Mouse (Mus musculus): ENCODE measurements around the gene Sash1.
A peak's percentile ranks its signal among the peaks of the same experiment; 100 is the strongest.

Gene Sash1

DNA sequence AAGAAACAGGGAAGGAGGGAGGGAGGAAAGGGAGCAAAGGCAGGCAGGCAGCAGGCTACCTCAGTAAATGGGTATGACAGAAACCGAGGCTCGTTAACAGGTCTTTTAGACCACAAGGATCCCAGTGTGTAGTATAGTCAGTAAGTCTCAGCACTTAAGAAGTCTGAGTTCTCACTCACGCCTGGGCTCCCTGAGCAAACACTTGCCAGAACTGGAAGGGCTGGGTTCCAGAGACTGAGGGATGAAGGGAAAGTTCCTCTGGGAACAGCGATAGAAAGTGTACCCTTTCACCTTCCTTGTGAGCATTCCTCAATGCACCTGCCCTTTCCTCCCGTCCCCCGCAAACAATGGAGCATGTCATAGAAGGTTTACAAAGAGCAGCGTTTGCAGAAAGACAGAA lies 16.5 kb upstream of the Sash1 start:
- no peak for DNase-seq (ENCODE audit: low read depth, low spot score)

DNA sequence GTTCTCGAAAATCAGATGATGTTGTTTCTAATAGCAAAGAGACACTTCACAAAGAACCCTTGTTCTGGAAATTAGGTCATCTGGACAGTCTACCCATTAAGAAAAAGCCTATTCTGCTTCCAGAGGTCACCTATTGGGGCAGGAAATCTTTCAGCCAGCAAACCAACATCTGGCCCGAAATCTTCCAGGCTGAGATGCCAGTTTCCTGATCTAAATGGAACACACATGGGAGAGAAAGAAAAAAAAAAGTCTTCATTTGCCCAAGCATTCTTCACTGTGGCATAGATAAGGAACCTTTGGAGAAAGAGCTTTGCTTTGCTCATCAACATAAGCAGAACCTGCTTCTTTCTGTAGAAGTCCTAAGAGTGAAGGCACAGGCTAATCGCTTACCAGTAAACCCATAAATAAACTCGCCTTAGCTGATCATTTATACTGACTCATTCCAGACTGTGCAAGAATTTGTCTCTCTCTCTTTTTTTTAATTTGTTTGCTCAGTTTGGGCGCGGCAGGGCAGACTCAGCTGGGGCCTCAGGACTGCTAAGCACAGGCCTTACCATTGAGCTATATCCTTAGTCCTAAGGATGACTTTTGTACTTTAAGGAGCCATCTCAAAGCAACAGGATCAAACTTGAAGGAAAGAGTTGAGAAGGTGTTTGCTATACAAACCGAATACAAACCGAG lies 13.1 kb upstream of the Sash1 start:
- no peak for DNase-seq (ENCODE audit: low read depth, low spot score)

DNA sequence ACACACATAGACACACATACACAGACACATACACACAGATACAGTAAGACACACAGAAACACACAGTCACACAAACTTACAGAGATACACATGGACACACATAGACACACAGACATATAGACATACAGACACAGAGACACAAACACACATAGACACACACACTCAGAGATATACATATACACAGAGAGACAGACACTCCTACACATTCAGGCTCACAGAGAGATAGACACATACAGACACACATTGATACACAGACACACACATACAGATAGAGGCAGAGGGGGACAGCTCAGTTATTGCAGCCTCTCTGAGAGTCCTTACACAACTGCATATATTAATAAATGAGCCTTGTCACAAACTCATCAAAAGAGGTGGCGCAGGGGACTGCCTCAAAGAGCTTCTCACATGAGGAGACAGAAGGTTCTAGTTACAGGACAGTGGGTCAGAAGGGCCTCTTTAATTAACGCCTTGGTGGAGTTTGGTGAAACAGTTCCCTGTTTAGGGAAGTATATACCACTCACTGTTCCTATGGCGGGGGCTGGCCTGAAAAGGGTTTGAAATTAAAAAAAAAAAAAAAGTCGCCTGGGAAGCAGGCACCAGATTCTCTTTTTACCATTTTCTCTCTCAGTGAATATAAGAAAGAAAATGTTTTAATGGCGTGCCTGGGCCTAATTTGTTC lies 12.4 kb upstream of the Sash1 start:
- no peak for DNase-seq (ENCODE audit: low read depth, low spot score)

DNA sequence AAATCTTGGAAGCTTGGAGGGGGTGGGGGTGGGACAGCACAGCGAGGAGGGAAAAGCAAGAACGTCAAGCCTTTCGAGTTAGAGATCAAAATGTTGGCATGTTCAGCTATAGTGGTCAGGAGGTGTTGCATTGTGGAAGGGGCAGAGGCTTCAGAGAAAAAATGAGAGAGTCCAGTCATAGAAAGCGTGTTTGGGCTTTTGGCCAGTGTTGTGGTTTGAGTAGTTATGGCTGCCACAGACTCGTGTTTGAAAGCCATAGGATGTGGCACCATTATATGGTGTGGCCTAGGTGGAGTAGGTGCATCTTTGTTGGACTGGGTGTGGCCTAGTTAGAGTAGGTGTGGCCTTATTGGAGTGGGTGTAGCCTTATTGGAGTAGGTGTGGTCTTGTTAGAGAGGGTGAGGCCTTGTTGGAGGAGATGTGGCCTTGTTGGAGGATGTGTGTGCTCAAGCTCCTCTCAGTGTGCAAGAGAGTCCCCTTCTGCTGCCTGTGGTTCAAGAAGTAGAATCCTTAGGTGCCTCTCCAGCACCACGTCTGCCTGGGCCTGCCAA lies 9.2 kb upstream of the Sash1 start:
- DNase-seq (ENCODE audit: low read depth, low spot score): no peak

DNA sequence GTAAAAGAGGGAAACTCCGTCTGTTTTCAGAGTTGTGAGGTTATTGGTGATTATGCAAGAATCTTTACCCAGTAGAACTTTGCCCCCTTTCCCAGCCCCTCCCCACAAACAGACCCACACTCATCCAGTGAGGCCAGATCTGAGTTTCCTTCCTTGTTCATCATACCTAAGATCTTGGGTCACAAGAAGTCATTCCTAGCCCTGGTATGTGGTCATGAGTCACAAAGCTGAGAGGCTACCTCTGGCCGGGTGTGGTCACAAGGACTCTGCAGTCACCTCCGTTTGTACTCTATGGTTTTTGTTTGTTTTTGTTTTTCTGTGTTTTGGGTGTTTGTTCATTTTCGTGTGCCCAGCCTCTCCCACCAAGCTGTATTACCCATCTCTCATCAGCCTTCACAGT lies 4.6 kb upstream of the Sash1 start:
- DNase-seq (ENCODE audit: low read depth, low spot score): no peak

DNA sequence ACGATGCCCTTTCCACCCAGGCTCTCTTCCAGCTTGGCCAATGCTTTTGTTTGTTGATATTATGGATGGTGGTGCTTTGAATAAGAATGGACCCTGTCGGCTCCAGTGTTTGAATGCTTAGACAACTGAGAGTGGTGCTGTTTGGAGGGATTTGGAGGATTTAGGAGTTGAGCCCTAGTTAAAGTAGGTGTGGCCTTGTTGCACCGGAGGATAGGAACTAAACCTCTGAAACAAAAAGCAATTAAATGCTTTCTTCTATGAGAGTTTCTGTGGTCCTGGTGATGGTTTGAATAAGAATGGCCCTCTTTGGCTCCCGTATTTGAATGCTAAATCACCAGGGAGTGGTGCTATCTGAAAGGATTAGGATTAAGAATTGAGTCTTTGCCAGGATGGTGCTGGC lies 3.5 kb upstream of the Sash1 start:
- DNase-seq (ENCODE audit: low read depth, low spot score): no peak

DNA sequence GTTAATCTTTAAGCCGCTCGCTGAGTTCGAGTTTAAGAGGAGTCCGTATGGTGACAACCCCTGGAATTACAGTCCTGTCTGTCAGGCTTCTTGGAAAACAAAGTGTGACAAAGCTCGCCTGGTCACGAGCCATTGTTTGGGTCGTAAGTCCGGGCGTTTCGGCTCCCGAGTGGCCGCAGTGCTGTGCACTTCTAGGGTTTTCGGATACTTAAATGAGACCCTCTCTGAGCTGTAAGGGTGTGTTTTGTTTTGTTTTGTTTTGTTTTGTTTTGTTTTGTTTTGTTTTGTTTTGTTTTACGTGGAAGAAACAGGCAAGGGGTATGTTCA lies 621 bp upstream of the Sash1 start:
- no peak for DNase-seq (ENCODE audit: low read depth, low spot score)

DNA sequence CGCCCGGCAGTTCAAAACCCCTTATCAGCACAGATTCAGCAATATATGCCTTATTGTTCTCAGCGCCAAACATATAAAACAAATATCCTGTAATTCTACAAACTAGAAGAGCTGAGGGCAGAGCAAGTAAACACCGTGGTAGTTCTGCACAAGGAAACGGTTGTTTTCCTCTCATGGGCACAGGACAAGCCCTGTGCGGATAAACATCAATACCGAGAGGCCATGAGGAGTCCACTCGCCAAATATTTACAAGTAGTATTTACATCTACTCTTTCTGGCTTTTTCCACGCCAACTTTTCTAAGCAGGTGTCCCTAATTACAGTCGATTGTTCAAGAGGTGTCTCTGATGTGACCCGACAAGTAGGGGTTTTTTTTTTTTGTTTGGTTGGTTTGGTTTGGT lies 669 bp downstream of the Sash1 start:
- no peak for DNase-seq (ENCODE audit: low read depth, low spot score)

DNA sequence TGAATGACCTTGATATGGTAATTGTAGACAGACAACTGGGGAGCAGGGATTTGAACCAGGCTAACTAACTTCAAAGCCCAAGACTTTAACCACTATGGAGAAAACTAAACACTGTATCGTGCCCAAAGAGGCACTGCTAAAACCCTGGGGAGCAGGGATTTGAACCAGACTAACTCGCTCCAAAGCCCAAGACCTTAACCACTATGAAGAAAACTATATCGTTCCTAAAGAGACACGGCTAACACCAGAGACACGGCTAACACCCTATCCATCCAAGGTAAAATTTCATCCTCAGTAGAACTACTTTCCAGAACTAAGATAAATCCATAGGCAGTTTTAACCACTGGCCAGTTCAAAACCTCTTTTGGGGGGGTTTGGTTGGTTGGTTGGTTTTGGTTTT lies 1.3 kb downstream of the Sash1 start:
- DNase-seq (ENCODE audit: low read depth, low spot score): no peak

DNA sequence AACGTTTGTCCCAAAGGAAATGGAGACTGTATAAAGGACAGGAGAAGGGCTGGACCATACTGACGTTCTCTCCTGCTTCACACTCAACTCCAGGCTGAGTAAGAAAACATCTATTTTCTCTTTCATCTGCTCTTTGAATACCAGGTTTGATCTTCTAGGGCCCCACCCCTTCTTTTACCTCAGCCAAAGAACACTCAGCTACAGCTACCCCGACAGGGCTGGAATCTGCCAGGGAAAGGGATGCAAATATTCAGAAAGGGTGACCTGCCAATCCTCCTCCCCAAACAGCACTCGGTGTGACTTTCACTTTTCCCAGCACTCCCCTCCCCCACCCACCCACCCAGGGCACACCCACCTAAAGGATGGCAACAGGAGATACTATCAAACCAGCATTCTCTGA lies 2.2 kb downstream of the Sash1 start:
- no peak for DNase-seq (ENCODE audit: low read depth, low spot score)

DNA sequence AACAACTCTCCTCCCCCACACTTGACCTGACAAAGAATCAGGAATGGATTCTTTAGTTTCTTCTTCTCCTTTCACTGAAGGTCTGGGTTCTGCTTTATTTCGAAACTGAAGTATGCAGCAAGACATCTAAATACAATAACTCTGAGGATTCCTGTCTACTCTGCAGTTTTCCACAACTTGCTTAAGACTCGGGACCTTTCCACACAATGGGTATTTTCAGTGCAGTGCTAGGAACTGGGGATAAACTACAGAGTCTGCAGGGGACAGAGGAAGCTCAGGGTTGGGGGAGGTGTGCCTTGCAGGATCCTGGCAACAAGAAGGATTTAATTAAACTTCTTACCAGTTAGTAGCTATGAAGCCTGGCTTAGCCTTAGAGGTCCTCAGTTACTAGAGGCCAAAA lies 4.1 kb downstream of the Sash1 start:
- DNase-seq (ENCODE audit: low read depth, low spot score): no peak

DNA sequence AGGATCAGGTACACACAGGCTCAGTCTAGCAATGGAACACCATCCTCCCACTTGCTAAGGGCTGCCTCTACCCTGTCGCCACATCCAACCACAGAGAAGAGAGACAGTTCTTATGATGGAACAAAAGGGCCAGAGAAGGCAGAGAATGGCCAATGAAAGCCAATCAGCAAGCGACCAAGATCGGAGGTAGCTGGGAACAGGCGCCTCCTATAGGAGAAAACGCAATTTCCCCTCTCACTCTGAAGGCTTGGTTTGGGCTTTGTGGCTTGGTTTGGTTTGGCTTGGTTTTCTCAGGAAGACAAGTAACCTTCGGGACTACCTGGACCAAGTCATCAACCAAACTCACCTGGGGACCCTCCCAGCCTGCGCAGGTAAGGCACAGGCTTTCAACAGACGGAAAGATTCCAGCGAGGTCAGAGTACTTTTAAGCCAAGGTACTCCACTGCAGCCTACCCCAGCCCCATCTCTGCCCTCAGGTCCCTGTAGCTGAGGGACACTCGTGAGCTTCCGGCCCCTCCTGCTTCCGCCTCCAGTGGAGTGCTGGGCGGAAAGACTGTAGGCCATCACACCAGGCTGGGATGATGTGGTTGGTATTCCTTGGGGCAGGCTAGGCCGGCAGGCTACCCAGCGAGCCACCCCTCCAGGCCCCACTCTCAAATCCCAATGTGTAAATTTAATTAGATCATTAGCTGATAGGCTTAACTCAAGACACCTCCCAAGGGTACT lies 4.8 kb downstream of the Sash1 start:
- no peak for DNase-seq (ENCODE audit: low read depth, low spot score)

DNA sequence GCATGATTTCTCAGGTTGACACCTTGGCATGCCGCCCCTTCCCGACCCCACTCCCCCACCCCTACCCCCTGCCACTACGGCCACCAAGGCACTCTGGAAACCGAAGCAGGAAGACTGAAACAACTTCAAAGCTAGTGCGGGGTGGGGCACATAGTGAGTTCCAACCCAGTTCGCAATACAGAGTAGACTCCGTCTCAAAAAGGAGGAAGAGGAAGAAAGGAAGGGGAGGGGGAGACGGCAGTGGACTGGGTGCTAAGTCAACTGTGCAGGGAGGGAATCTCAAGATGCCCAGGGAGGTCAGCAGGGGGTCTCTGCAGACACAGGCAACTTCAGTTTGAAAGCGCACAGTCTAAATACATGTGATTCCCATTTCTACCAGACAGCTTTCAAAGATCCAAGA lies 7.0 kb downstream of the Sash1 start:
- no peak for DNase-seq (ENCODE audit: low read depth, low spot score)

DNA sequence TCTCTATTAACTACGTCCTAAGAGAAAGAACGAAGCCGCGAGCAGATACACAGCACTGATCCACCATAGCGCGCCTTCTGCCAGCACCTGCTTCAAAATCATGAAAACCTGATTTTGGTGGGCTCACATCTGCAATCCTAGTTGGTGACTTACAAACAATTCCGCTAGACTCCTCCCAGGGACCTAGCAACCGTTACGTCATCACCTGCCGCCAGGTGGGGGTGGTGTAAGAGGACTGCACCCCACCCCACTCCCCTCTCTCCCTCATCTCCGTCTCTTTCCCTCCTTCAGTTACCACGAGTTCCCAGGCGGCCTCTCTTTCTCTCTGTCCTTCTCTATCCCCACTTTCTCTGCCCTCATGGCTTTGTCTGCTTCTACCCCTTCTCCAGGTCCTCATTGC lies 7.5 kb downstream of the Sash1 start:
- no peak for DNase-seq (ENCODE audit: low read depth, low spot score)

DNA sequence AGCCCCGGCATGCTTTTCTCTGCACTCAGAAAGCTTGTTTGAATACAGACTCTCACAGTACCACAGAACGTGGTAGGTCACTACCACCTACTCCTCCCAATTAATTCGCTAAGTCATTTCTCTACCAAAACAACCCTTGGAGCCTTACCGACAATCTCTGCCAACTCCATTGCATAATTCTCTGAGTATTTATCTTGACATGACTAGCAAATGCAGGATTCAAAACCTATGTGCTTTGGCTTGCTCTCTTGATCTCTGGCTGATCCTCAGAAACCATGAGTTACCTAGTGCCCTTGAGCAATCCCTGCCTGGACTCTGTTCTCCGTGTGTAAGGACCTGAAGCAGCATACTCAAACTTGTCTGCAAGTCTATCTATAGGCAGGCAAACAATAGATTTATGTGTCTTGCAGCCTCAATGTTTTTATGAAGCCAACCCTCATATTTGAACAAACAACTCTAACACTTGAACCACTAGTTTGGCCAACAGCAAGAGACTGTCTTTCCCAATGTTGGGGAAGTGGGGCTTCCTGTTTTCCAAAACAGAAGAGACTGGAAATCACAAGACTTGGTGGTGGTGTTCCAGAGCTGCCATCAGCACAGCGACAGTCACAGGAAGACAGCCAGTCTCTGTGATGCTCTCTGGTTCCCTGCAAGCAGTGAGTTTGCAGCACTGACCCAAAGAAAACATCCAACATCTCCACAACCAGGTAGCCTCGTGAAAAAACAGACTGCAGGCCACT lies 12.1 kb downstream of the Sash1 start:
- DNase-seq (ENCODE audit: low read depth, low spot score): peak; percentile 55

DNA sequence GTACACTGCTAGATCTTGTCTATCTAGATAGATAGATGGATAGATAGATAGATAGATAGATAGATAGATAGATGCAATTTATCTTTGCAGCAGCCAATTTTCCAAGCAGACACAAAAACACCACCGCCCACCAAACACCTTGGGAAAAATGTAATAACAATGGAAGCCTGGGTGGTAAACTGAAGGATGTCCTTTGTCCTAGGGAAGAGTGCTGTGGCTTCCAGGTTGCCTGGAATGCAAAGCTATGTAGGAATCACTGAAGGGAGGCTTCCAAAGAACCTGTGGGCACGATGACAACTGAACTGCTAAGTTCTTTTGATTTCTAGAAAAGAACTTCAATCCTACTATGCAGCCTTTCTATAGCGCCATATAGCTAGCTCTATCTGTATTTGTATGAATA lies 13.1 kb downstream of the Sash1 start:
- no peak for DNase-seq (ENCODE audit: low read depth, low spot score)

DNA sequence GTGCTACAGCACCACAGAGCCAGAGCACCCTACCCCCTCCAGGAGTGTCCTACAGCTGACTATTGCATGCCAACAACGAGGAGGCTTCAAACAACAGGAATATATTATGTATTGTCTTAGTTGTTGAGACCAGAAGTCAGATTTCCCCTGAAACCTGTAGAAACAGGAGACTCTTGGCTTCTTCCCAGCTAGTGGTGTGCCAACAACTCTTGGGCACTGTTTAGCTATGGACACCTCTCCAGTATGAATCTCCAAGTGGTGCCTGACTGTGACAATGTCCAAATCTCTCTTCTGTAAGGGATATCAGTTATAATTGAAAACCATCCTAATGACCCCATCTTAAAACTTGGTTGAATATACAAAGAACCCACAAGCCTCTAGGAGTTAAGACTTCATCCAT lies 13.9 kb downstream of the Sash1 start:
- DNase-seq (ENCODE audit: low read depth, low spot score): no peak

DNA sequence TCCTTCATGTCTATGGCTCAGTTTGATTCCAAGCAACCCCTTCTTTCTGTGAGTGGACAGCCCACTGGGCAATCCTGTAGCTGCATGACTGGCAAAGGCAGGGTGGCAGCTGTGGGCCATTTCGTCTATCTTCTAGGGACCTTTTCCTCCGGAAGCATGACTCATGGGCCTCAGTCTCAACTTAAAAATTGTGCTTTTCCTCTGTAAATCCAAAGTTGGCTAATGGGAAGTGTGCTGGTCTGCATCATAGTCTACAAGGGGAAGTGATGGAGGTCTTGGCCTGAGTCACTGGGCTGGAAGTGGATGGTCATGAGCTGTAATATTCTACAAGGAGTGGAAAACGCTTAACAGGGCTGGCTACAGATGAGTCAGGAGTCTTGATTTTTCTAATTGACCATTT lies 15.5 kb downstream of the Sash1 start:
- DNase-seq (ENCODE audit: low read depth, low spot score): no peak

DNA sequence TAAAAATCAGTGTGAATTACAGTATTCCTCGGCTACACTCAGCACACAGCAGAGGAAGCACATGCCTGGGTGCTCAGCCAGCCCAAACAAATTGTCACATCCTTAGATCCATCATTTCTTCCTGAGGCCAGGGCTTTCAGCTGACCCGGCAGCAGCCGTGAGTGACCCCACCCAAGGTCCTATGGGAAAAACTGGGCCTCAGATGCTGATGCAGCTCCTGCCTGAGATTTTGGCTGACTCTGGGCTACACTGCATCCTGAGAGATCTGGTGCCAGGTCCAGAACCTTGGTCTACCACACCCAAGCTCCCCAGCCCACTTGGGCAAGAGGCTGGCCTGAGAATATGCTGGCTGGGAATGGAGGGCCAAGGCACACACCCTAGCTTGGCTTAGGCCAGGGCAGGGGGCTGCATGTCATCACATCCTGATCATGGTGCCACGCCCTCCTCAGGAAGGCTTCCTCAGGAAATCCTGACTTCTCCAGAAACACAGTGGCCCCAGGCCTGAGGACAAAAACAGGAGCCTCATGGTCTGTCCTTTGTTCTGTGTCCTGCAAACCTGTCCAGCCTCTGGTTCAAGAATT lies 19.7 kb downstream of the Sash1 start:
- DNase-seq (ENCODE audit: low read depth, low spot score): no peak

DNA sequence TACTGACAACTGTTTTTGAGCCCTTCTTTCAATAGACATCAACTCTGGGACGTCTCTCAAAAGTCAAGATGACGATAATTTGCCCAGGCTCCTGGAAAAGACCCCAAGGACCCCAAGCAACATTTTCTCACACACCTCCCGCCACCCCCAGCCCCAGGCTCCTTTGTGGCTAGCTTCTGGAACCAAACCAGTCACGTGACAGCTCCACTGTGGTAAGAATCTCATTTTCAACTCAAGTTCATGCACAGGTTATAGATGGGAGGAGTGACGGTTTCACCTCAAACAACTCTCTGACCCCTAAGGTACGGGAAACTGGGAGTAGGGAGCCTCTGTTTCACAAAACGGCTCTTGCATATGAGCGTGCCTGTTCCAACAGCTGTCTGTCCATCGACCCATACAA lies 25.2 kb downstream of the Sash1 start:
- DNase-seq (ENCODE audit: low read depth, low spot score): no peak

DNA sequence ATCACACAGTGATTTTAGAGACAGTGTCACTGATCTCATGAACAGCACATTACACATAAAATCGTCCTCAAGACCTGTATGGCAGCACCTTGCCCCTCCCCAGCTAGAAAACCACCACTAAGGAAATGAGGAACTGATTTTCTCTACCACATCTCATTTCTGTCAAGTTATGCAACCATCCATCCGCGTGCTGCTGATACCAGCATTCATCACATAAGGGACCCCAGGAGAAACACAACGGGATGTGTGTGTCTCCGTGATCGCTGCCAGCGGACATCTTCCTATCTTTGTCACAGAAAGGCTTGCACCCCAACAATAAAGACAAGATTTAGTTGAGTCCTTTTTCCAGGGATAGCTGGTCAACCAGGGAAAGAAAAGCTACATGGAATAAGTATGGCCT lies 27.2 kb downstream of the Sash1 start:
- no peak for DNase-seq (ENCODE audit: low read depth, low spot score)

DNA sequence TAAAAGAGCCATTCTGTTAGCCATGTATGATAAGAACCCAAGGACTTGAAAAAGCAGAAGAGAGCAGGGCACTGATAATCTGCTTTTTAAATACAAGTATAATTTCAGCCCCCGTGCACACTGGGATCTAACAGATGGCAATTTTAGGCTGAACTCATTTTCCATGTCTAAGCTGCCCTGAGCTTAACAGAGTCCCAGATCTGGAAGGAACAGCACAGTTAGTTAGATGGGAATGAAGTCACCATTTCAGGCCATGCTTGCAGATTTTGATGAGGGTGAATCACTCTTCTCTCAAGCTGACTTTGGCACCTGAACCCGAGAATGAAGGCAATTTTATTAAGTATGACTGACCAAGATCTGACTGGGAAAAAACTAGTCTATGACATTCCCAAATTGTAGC lies 28.9 kb downstream of the Sash1 start:
- no peak for DNase-seq (ENCODE audit: low read depth, low spot score)

All from telencephalon, adult 2 months (tissue).